In genomic region chr2:91324761-91325421, GRCm38 (mm10) we compare ENCODE assay signal across 7 mouse cellular contexts.
DNase-seq lines count a peak whose midpoint lies in the region; ATAC-seq lines count a peak whose summit lies in the region.

No protein-coding gene starts in this region.

- no peak for ATAC-seq in megakaryocyte-erythroid progenitor cell, adult 5-6 weeks (replicated peaks; ENCODE audit: low FRiP score, low TSS enrichment, poor library complexity, severe bottlenecking)

- intact Hi-C loops in left cerebral cortex, postnatal 4 days (cut with DNase I), result no loop called here

- DNase-seq in layer of hippocampus, adult 9-11 months, result peak; percentile 49
- no peak for DNase-seq in layer of hippocampus, adult 11-12 months (ENCODE audit: low spot score)
- peak; percentile 31 to 46 for DNase-seq in frontal cortex, postnatal 10 days (ENCODE audit: low spot score in 2 of 2)
- peak; percentile 32 for DNase-seq in left cerebral cortex, postnatal 4 days
- peak; percentile 28 for DNase-seq in retina, postnatal 7 days (ENCODE audit: low read depth, low spot score)
- DNase-seq in thymus, postnatal 4 days, result no peak

Comparison
In these comparisons a context has a peak if more than half of its experiments do, and no peak if none do; other contexts are left out.
1. DNase-seq: peak in layer of hippocampus, adult 9-11 months (single experiment), frontal cortex, postnatal 10 days (2 of 2), left cerebral cortex, postnatal 4 days (single experiment) and retina, postnatal 7 days (single experiment); none in layer of hippocampus, adult 11-12 months (single experiment) and thymus, postnatal 4 days (single experiment).